Mouse (Mus musculus): Measurements from ENCODE around the gene Fam57a.

Gene Fam57a

DNA sequence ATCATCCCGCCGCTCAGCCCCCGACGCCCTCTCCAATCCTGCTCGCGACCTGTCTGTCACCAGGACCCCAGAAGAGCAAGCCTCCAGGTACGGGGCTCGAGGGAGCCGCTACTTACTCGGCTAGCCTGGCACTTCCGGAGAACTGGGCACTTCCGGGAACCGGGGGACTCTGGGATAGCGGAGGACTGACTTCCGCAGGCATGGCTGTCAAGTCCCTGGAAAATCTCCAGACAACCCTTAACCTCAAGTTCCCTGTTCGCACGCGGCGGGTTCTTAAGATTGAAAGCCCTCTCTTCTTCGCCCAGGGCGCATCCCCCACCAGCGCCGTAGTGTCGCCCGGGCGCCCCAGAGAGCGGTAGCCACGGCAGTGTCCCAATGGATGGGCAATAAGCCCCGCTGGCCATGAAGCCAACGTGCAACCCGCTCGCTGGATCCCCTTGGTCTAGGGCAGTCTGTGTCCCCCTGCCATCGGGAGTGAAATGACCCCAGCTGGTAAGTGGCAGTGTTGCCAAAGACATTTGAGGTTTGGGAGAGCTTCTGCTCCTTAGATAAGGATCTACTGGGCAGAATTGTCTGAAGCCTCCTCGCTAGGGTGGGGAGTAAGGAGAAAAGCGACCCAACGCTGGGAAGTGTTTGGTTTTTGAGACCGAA lies at the start of gene Fam57a, which contains the start of gene Vps53:
Gene Fam57a (plus strand): TSS at position 177 of the 651 bp plus-strand sequence.
Gene Vps53 (minus strand): TSS at position 153 of the 651 bp plus-strand sequence.
- DNase-seq = peak; percentile 86

DNA sequence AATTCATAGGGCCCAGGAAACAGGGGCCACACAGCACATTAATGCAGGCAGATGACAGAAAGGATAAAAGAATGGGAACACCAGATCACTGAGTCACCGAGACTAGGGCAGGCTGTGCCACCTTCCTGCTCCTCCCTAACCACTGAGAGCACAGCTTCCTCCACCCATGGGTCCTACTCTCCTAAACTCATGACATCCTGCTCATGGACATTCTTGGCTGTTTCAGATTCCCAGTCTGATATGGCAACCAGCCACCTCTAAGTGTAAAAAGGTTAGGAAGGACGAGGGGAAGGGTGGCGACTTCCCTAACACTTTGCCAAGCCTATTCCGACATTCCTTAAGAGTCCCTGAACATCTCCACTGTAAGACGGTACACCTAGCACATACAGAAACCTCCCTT lies 48.6 kb upstream of the Fam57a start:
- DNase-seq = no peak

DNA sequence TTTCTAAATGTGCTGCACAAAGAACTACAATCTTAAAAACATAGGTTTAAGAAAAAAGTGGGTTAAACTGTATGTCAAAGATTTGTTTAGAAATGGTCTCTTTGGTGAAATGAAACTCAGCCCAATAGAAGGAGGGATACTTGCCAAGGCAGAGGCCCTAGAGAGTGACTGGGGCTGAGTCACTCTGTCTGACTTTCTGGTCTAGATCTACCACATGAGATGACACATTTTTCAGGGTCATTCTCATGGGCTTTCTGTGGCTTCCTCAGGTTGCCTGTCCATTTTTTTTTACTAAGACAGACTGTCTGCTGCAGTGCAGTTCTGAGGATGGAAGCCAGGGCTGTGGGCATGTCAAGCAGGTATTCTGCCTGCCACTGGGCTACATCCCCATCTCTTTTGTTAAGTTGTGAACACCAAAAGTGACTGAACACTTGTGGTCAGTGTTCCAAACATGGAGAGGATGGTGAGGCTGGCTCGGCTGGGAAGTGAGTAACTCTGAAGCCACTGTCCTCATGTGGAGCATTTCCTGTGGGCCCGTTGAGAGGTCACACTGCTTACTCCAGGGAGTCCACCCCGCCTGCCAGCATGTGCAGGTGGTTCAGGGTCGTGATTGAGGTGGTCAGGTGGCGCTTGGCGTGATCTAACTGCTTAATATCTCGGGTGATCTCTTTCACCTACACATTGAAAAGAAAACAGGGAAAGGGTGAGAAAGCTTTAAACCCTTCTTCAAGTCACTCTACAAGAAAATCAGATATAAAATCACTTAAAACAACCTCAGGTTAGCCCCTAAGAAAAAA lies 43.6 kb upstream of the Fam57a start:
- no peak for DNase-seq

DNA sequence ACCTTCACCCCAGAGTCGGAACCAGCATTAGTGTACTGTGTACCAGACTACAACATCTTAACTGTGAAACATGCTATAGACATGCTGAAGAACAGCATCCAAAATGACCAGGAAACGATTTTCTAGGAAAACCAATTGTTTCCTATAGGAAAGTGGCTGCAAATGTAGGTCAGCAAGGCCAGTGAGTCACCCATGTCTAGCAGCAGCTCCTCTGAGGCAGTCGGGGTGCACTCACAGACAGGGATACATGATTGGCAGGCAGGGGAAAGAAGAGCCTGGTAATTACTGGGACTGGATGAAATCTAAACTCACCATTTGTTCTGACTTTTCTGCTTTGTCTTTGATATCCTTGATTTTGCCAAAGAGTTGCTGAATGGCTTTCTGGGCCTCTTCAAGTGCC lies 41.5 kb upstream of the Fam57a start:
- no peak for DNase-seq

DNA sequence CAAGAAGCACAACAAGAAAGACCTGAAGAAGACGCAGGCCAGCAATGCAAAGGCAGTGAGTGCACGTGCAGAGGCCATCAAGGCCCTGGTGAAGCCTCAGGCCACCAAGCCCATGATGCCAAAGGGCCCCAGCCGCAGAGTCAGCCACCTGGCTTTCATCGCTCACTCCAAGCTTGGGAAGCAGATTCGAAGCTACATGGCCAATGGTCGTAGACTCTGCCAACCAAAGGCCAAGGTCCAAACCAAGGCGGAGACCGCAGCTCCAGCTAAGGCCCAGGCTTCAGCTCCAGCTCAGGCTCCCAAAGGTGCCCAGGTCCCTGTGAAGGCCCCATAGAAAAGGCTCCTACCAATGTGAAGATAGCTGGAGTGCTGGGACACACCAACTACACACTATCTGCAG lies 35.1 kb upstream of the Fam57a start:
- DNase-seq = no peak

DNA sequence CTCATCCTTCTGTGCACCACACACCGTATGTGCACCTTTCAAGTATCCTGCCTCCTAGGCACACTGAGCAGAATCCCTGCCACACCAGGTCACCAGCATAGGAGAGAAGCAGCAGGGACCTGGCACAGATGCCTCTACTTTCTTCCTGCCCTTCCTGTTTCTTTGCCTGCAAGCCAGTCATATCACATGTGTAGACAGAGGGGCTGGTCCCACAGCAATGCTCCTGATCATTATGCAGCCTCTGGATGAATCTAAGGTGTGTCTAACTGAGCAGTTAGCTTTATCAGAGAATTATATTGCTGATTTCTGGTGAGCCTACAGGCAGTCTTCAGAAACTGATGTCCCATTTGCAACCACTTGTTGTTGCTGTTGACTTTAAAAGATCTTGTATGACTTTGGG lies 34.3 kb upstream of the Fam57a start:
- no peak for DNase-seq

DNA sequence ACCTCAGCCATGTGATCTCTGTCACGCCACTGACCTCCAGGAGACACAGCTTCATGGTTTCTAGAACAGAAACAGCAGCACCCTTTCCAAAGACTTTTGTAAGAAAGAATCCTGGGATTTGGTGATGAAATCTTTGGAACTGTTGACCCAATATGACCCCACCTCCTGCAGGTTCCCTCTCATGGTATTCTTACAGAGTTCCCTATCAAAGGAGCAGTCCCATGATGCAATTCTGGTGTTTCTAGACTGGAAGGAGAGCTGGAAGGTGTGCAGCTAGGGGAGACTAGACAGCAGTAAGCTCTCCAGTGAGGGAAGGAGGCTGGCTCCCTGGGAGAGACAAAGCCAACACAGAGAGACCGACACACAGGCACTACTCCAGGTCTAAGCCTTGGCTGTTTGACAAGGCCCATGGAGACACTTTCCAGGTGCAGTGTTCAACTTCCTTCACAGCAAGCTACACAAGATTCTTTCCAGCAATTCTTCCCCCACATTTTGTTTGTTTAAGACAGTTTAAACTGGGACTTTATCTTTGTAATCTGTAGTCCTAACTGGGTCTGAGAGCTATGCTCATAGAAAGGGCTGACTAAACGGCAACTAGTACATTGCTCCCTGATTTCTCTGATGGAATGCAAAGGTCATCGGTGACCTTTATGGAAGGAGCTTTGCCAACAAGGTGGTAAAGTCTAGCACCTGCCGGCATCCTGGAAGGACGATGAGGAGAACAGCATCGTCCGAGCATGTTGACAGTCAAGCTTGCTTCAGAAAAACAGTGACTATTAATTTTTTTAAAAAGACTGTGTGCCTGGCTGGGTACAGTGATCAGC lies 33.1 kb upstream of the Fam57a start:
- DNase-seq = no peak

DNA sequence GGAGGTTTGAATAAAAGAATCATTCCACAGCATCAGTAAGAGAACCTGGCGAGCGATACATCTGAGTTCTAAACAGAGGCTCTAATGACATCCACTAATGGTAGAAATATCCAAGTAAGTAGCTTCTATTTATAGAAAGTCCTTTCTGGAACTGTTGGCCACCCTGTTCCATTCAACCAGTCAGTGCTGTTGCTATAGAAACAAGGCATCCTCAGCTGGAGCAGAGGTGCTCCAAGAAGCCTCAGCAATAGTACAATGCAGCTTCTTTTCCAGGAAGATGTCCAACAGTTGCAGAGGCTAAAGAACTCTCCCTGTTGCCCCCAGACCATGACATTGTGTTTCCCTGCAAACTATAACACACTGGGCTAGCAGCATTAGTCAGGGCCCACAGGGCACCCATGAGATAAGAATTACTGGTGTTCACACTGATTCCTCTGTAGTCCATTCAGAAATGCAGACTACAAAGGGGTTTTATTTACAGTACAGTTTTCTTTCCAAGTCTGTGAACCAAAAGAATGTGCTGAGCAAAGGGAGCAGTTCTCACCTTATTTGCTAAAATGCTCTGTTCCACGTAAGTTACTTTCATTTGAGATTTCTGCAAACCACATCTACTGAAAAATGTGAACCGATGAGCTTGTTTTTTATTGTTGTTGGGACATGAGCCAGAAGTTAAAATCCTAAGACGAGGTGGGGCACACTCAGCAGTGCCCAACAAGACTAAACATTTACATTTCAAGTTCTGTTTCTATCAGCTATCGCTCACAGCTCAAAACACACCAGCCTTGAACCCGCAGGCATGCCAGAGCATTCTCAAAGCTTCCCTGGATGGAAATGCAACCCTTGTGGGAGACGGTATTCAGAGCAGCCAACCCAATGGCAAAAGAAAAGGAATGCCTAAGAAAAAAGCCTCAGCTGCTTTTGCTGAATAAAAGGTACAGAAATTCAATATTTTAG lies 31.1 kb upstream of the Fam57a start:
- no peak for DNase-seq

DNA sequence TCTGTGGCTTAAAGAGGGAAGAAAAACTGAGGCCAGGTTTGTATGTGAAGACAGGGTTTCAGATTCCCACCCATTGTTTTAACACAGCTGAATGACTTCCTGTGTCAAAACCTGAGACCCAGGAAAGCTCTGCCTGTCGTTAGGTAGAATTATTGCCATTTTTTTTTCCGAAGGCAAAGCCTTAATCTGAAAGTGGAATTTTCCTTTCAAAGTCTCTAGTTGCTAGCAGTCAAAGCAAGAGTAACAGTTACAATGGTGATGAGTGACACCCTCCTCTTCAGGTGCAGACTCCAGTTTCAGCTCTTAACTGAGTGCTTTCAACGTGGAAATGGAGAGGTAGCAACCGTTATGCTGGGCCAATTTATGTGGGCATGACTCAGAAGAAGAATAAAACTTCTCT lies 28.5 kb upstream of the Fam57a start:
- no peak for DNase-seq

DNA sequence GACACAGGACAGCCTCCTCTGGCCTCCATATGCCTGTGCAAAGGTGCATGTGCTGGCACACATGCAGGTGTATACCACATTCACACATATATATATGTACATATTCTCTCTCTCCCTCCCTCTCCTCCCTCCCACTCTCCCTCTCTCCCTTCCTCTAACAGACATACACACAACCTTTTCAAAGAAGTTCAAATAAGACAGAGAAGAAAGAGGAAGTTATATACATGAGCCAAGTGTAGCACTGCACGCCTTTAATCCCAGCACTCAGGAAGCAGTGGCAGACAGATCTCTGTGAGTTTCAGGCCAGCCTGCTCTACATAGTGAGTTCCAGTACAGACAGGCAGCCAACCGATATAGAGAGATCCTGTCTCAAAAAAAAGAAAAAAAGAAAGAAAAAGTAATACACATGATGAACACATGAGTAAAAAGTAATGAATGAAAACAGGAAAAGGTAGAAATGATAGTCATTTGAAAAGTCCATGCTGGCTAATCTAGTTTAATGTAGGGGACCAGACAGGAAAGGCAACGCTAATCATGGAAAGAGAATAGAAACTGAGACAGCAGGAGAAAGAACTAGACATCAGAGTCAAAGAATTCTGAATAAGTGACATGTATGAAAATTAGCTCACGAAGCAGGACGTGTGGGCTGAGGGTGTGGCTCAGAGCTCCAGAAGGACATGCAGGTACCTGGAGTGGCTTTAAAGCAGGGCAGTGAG lies 26.1 kb upstream of the Fam57a start:
- no peak for DNase-seq

DNA sequence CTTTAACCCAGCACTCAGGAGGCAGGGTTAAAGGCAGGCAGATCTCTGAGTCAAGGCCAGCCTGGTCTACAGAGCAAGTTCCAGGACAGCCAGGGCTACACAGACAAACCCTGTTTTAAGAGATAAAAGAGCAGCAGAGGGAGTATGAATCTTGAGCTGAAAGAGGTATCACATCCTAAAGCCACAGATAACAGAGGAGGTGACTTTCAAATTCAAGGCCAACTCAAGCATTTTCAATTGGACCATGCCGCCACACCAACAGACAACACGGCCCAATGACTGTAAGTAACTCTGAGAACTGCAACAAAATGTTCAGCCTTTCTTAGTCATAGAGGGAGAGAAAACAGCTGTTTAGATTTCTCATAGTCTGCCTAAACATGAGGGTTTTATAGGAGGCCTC lies 25.3 kb upstream of the Fam57a start:
- DNase-seq = no peak

DNA sequence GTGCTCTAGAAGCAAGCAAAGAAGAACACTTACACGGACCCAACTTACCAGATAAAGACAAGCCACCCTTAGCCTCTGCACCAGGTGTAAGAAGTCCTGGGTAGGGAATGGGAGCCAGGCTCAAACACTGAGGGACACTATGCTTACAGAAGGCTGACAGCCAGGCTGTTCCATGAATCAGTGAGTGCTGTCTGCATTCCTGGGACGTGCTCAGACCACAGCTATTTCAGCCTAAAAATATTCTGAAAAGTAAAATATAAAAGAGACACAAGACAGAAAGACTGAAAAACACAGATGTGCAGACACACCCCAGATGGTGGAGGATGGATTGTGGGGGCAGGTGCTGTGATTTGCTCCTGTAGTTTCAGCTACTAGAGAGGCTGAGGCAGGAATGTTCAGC lies 24.6 kb upstream of the Fam57a start:
- DNase-seq = no peak

DNA sequence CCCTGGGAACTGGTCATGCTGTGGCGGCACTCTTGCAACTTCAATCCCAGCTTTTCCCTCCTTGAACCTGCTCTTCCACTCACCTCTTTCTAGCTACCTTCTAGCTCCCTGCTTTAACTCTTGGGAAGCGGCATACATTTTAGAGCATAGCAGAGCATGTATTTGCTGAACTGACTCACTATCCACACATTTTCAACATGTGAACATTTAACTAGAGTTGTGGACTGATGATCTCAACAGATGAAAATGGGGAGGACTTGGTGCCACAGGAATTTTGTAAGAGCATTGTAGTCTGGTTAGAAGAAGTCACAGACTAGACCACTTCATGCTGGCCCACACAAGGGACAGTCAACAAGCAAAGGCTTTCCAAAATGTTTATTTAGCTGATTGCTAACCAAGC lies 21.1 kb upstream of the Fam57a start:
- DNase-seq = no peak

DNA sequence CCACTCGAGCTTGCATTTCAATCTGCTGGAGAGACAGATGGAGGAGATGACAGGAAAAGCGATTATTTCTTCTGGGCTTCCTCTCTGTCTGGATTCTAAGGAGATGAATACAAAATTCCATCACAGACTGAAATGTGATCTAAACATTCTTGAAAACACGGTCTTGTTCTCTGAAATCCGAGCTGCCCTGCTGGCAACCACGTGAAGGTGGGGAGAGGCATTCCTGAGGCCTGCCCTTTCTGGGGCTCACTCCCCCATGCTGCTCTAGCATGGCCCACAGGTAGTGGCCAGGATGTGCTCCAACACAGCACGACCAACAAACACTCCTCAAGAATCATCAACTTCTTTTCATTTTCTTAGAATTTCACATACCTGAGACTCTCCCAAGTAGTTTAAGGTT lies 19.2 kb upstream of the Fam57a start:
- no peak for DNase-seq

DNA sequence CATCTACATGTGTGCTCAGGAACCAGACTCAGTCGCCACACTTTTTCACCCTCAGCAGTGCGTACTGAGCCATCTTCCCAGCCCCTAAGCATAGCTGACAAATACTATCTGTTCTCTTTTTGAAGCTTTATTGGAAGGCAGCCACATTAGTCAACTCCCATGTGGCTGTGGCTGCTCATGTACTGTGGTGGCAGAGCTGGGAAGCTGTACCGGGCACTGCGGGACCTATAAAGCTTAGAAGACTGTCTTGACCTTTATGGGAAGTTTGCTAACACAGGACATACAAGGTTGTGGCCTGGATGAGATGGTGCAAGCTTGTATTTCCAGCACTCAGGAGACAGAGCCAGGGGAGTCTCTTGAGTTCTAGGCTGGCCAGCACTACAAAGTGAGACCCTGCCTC lies 12.8 kb upstream of the Fam57a start:
- DNase-seq = no peak

DNA sequence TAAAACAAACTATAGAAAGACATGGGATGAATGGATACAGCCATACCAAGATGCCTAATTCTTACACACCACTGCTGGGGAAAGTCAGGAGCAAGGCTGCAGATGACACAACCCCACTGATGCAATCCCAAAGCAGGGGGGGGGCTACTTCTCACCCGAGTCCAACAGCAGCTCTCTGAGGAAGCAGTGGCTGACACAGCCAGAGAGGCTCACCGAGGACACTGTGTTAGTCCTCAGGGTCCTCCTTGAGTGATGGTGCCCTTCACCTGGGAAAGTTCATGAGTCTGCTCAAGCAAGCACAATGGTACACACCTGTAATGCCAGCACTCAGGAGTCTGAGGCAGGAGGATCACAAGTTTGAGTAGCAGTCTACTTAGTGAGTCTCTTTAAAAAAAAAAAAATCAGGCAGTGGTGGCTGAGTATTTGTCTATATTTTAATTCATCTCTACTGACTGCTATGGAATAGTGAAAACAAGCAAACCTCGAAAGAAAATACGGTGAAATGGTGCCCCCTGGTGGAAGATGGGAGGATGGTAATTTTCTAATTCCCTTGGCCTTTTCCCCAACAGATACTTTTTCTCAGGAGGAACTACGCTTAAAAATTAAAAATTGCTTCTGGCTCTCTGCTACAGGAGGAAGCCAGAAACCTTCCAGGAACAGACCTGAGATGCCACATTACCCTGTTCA lies 12.2 kb upstream of the Fam57a start:
- DNase-seq = peak; percentile 57

DNA sequence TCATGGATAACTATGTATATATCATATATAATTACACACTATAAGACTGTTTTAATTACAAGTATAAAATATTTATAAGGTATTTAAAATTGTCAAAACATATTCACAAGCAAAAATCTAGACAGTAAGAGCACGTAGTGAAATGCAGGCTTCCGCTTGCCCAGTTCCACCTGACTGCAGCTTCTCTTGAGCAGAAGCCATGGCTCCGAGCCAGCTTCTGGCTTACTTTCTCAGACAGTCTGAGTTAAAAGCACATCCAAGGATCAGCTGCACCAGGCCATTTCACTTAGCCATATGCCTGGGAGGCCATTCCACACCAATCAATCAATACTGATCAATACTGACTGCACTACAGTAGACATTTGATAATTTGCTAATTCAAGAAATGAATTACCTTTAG lies 10.5 kb upstream of the Fam57a start:
- no peak for DNase-seq

DNA sequence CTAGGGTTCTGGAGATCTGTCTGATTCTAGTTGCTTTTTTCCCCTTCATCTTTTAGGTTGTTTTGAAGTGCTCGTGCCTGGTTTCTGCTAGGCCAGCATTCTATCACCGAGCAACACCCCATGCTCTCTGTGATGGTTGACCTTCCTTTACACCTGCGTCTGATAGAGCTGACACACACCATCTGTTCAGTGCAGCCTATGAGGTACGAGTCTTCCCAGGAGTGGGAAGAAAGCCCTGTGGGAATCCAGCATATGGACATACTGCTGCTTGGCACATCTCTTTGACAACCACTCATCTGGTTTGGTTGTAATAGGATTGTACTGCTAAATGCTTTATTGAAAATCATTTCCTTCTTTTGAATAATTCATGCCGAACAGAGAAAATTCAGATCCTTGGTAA lies 9.3 kb upstream of the Fam57a start:
- DNase-seq = no peak

DNA sequence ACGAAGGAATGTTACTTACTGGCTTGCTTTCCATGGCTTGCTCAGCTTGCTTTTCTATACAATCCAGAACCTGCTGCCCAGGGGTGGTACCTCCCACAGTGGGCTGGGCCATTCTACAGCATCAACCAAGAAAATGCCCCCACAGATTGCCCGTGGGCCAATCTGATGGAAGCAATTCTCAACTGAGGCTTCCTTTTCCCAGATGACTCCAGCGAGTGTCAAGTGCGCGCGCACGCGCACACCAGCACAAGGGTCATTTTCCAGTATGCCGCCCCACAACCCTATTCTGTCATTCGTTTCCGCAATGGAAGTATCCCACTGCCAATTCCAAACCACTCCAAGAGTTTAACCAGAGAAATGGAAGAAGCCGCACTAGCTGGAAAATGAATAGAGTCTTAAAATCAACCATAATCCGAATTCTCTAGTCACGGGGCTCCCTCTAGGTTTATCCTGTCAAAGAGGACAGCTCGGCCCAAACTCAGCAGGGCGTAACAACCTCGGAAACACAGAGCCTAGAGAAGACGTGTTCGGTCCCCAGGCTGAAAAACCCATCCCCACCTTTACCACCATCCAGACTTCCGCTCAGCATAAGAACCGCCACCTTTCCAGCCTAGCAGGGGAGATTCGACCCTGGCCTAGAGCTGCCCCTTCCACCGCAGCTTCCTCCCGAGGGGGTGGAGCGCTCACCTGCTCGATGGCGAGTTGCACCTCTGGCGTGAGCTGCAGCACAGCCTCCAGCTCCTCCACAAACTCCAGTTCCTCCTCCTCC lies 561 bp upstream of the Fam57a start:
- peak; percentile 53 for DNase-seq

DNA sequence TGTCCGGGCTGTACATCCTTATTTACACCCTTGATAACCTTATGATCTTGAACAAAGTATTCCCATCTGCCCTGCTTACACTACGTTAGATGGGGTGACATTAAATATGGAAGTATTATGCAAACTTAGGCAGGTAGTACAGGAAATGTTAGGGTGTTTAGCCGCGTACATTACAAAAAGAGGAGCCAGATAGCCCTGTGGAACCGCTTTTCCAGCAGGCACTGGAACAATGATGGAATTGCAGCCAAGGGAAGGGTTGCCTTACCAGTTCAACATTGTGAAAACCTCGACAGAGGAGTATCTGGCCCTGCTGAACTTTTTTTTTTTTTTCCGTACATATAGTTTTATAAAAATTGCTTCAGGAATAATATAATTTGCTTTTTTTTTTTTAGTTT lies 672 bp downstream of the Fam57a start:
- no peak for DNase-seq

All from liver (tissue).